Mouse (Mus musculus) cerebellum, adult 9-10 months (tissue): ENCODE data around the gene Ripk3.

ENCODE experiments used
- DNase-seq: peaks from one replicate; pipeline ENCODE4 v3.0.0; 2022

The Ripk3 gene

GRCm38 (mm10) chr14:55793946-55794345 lies 5.3 kb upstream of the Ripk3 start:
- no peak for DNase-seq

DNA sequence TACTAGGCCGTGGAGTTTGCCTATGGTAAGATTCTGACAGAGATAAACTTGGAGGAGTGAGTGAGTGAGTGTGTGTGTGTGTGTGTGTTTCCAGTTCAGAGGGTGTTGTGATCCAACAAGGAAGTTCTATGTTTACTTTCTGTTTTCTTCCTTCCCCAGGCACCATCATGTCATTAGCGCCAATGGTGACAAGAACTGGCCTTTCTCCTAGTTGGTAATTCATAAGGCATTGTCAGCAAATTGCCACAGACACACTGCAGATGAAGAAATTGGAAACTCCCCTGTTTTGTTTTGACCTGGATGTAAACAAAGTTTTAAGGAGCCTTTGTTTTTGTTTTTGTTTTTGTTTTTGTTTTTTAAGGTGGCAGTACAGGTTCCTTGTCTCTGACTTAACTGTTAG lies 4.8 kb upstream of the Ripk3 start:
- no peak for DNase-seq

DNA sequence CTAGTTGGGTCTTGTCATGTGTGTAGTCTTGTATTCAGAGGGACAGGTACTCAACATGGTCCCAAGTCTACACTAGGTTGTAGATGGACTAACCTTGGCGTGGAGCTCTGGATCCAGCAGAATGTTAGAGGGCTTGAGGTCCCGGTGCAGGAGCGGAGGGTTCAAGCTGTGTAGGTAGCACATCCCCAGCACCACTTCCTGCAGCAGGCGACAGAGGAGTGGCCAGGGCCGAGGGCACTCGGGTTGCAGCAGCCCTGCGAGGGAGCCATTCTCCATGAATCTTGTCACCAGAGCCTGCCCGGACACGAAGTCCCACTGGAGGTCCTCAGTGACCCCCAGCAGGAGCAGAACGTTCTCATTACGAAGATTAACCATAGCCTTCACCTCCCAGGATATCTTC lies 934 bp downstream of the Ripk3 start:
- no peak for DNase-seq

DNA sequence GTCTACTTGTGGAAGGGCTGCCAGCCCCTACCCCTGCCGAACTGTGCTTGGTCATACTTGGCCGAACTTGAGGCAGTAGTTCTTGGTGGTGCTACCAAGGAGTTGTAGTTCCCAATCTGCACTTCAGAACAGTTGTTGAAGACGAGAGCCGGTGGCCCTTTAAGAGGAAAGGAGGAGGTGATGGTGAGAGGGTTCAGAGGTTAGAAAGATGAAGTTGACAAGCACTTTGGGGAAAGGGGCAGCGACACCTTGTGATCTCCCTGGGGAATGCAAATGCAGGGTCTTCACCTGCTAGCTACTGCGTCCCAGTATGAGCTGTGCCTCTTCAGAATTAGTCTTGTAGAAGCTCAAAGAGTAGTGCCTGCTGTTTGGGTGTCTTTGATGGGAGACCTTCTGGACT lies 3.5 kb downstream of the Ripk3 start:
- no peak for DNase-seq

DNA sequence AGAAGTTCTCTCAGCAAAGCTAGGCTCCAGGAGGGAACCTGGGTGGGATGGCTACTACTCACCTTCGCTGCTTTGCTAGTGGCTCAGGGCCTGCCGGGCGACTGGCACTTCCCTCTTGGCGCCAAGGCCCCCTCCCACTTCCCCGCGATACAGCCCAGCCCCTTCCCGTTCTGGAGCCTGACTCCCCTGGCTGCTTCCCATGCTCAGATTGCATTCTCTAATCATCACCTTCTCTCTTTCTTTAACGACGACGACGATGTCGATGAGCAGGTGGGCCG lies 4.8 kb downstream of the Ripk3 start, which contains the start of gene Adcy4:
Adcy4 (minus strand) TSS at position 138 of the 278 bp plus-strand sequence.
- DNase-seq, result no peak

DNA sequence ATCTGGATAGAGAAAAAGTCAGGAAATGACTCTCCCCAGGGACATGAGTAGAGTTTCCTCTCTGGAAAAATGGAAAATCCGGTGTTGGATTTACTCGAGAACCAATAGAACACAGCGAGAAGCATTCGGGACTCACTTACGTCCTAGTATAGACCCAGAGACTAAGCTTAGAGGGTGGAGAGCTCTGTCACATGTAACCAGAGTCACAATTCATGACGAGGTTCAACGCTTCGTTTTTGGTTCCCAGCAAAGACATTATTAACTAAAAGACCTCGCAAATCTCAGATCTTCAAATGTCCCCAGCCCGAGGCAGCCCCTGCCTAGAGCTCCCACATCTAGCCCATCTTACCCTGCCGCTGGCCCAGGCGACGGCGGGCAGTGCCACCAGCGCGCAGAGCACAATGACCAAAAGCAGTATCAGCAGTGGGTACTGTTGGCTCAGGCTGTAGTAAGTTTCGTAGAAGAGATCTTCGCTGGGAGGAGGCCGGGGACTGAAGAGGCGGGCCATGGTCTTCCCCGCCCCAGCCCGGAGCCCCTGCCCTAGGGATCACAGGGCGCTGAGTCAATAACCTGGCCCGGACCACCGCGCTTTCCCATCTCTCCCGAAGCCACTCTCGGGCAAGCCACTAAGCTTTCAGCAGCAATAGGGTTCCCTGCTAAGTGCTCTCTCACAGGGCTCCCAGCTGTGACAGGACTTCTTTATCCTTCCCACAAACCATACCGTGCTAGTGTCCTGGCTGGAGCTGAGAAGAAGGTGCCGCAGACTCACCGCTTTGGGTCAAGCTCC lies 5.3 kb downstream of the Ripk3 start:
- DNase-seq, result no peak

- DNase-seq, result no peak
Measured at GRCm38 (mm10) chr14:55782361-55782960, 6.2 kb downstream of the Ripk3 start.

GRCm38 (mm10) chr14:55781310-55781709 lies 7.4 kb downstream of the Ripk3 start:
- DNase-seq, result peak; percentile 78

- no peak for DNase-seq
Measured at GRCm38 (mm10) chr14:55780736-55781135, 7.9 kb downstream of the Ripk3 start.

DNA sequence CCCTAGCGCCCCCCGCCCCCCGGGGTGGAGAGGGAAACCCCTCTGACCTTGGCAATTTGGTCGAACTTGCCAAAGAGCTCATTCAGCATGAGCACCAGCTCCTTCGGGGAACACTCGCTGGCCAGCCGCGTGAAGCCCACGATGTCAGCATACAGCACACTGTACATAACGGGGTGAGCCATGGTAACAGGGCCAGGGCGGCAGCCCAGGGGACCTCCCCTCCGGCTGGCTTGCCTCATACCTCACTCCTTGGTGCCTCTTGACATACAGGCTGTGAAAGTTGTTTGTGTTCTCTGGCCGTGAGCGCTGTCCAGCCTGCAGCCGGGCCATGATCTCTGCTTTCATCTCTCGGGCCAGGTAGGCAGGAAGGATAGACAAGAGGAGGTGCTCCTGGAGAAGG lies 9.0 kb downstream of the Ripk3 start:
- no peak for DNase-seq

DNA sequence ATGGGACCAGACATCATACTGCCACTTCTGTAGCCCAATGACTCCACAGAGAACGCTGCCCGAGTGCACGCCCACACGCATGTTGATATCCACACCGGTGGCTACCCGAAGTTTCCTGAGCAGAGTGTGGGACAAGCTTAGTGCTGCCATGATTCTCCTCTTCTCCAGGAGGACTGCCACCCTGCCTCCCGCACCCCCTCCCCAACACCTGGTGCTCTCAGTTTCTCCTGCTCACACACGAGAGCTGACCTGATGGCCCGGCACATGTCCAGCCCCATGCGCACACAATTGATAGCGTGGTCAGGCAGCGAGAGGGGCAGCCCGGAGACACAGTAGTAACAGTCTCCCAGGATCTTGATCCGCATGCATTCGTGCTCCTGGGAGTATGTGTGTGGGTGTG lies 10.0 kb downstream of the Ripk3 start:
- DNase-seq, result no peak

GRCm38 (mm10) chr14:55777806-55778205 lies 10.9 kb downstream of the Ripk3 start:
- DNase-seq, result no peak

DNA sequence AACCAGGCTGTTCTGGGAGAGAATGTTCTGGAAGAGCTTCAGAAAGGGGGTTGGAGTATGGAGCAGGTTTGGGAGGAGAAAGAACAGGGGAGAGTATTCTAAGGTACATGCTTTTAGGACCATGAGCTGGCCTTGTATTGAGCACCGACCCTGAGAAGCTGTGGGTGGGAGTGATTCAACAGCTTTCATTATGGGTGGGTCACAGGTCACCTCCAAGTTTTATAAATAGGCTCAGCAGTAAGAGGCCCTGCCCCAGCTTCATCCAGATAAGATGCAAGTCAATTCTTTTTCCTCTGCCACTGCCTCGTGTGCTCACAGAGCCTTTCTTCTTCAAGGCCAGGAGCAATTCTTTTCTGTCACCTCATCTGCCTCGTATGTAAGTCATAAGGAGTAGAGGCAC lies 11.5 kb downstream of the Ripk3 start:
- DNase-seq, result no peak

DNA sequence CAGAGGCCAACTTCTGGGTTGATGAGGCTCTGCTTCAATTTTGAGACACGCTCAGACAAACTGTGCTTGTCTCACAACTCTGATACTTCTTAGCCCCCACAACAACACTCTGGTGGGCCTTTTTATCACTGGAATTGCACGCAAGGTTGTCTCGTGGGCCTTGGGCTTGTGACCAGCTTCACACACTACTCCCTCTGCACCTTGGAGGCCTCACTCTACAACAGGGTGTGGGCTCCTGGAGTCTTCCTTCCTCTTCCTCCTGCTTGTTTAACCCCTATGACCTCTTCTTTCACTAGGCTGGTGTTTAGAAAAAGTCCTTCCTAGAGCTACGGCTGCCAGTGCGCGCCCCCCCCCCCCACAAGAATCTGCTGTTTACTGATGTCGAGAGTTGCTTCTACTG lies 12.0 kb downstream of the Ripk3 start:
- DNase-seq, result no peak

GRCm38 (mm10) chr14:55769087-55769703 lies 19.5 kb downstream of the Ripk3 start:
- no peak for DNase-seq

DNA sequence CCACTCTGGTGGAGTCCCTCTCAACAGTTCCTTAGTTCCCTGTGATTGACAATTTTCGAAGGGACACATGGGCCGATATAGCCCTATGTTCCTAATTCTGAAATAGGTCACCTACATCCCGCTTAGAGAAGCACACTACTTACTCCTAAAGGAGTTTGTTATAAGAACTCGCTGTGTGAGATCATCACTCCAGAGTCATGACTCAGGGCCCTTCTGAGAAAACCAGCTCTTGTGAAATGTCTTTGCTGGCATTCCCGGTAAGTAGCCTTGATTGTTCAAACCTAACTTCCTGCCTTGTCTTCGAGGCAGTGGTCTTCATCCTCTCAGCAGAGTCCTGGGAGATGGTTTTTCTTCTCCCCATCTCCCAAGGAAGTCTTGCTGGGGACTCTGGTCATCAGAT lies 20.1 kb downstream of the Ripk3 start:
- no peak for DNase-seq

- DNase-seq, result peak; percentile 82
Measured at GRCm38 (mm10) chr14:55767519-55768414, 20.9 kb downstream of the Ripk3 start.

- no peak for DNase-seq
Measured at GRCm38 (mm10) chr14:55765696-55766095, 23.0 kb downstream of the Ripk3 start, which contains the start of gene Ltb4r1. Gene Ltb4r1 (plus strand): TSS chr14:55765962.

DNA sequence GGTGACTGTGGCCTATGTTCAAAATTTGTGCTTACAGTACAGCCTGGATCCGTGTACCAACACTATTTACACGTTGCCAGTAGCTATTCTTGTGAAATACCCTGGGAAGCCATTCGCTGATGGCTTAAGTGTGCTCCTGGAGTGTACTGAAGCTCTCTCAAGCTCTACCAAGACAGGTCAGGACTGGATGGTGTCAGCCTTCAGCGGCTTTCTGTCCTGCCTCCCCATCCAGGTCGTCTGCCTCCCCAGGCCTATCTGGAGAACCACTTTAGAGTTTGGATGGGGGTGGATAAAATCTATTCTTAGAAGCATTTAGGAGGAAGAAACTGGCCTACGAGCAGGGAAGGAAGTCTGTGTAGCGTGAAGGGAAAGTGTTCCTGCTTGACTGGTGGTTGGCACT lies 25.5 kb downstream of the Ripk3 start:
- no peak for DNase-seq

DNA sequence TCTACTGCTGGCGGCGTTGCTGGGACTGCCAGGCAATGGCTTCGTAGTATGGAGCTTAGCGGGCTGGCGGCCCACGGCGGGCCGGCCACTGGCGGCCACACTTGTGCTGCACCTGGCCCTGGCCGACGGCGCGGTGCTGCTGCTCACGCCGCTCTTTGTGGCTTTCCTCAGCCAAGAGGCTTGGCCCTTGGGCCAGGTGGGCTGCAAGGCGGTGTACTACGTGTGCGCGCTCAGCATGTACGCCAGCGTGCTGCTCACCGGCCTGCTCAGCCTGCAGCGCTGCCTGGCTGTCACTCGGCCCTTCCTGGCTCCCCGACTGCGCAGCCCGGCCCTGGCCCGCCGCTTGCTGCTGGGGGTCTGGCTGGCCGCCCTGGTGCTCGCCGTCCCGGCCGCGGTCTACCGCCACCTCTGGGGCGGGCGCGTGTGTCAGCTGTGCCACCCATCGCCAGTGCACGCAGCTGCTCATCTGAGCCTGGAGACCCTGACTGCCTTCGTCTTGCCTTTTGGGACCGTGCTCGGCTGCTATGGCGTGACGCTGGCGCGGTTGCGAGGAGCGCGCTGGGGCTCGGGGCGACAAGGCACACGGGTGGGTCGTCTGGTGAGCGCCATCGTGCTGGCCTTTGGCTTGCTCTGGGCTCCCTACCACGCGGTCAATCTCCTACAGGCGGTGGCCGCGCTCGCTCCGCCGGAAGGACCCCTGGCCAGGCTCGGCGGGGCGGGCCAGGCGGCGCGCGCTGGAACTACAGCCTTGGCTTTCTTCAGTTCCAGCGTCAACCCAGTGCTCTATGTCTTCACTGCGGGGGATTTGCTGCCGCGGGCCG lies 26.5 kb downstream of the Ripk3 start:
- DNase-seq, result no peak

- DNase-seq, result no peak
Measured at GRCm38 (mm10) chr14:55761163-55761562, 27.5 kb downstream of the Ripk3 start, which contains the start of gene Ltb4r2. Gene Ltb4r2 (plus strand): TSS chr14:55761428.

- peak; percentile 90 for DNase-seq
Measured at GRCm38 (mm10) chr14:55760156-55760555, 28.5 kb downstream of the Ripk3 start.
